Mouse (Mus musculus): ENCODE data around the gene Pinlyp. TPM values are rescaled to one million over a fixed set of nuclear protein-coding genes. Genes with fewer than 3 reads are reported as not detected.

The Pinlyp gene
- polyA plus RNA-seq, 1 experiment from 2014 or later, result 62.9 TPM

- 85% methylated on average over 12 of the region's 12 CpGs for WGBS
- Histone ChIP-seq H3K9ac (ENCODE audit: low read length) (no peak overlapping the region), H3K36me3 (ENCODE audit: control insufficient read depth, insufficient read depth, low read length) (peaks cover 7% of the 10 kb centered on the region), H3K4me2 (replicated peaks; ENCODE audit: low read depth) (no peak overlapping the region), H3K27me3 (ENCODE audit: control insufficient read depth, insufficient read depth, low read length) (no peaks in the 10 kb centered on the region), H3K4me3 (ENCODE audit: low read depth, low read length) (no peak overlapping the region), H3K9me3 (ENCODE audit: control insufficient read depth, low read length) (no peaks in the 10 kb centered on the region), H3K4me1 (replicated peaks; ENCODE audit: control insufficient read depth, insufficient read depth) (no peaks in the 10 kb centered on the region; the same call in 1 of the 2 replicates), H3K27ac (replicated peaks) (no peak overlapping the region)
- ATAC-seq (ENCODE audit: low FRiP score, low TSS enrichment), result no peak
- DNase-seq (ENCODE audit: low spot score), result no peak
- TF ChIP-seq EP300 (optimal IDR thresholded peaks at IDR 0.05) (no peak), CTCF (IDR thresholded peaks at IDR 0.05; ENCODE audit: low read depth) (no peak)
Observed at GRCm38 (mm10) chr7:24551985-24552759, 6.3 kb upstream of the Pinlyp start.

GRCm38 (mm10) chr7:24547534-24548036 is 1.7 kb upstream of the Pinlyp start:
- 15% methylated on average over 13 of the region's 13 CpGs for WGBS
- DNase-seq (ENCODE audit: low spot score), result no peak

GRCm38 (mm10) chr7:24546634-24547389 is 894 bp upstream of the Pinlyp start:
- ATAC-seq (ENCODE audit: low FRiP score, low TSS enrichment) (peak; percentile 99), DNase-seq (ENCODE audit: low spot score) (peak; percentile 100)
- peak overlapping the region; percentile 63 for H3K4me2 ChIP-seq (replicated peaks; ENCODE audit: low read depth)
- H3K9me3 ChIP-seq (ENCODE audit: control insufficient read depth, low read length), result no peaks in the 10 kb centered on the region
- peak overlapping the region; percentile 75 for H3K9ac ChIP-seq (ENCODE audit: low read length)
- H3K27ac ChIP-seq (replicated peaks), result peak overlapping the region; percentile 90
- H3K4me3 ChIP-seq (ENCODE audit: low read depth, low read length), result peak overlapping the region; percentile 60
- no peak for TF ChIP-seq CTCF (IDR thresholded peaks at IDR 0.05; ENCODE audit: low read depth)
- no peak for TF ChIP-seq EP300 (optimal IDR thresholded peaks at IDR 0.05)
- 1% methylated on average over 54 of the region's 57 CpGs for WGBS
- no peaks in the 10 kb centered on the region for H3K36me3 ChIP-seq (ENCODE audit: control insufficient read depth, insufficient read depth, low read length)
- H3K27me3 ChIP-seq (ENCODE audit: control insufficient read depth, insufficient read depth, low read length), result no peaks in the 10 kb centered on the region
- peaks cover 3% of the 10 kb centered on the region; the same call in 1 of the 2 replicates for H3K4me1 ChIP-seq (replicated peaks; ENCODE audit: control insufficient read depth, insufficient read depth)

More at GRCm38 (mm10) chr7:24547534-24548036, 1.7 kb upstream of the Pinlyp start:
- no peaks in the 10 kb centered on the region for H3K27me3 ChIP-seq (ENCODE audit: control insufficient read depth, insufficient read depth, low read length)
- H3K4me2 ChIP-seq (replicated peaks; ENCODE audit: low read depth), result peak overlapping the region; percentile 63
- peaks cover 3% of the 10 kb centered on the region; the same call in 1 of the 2 replicates for H3K4me1 ChIP-seq (replicated peaks; ENCODE audit: control insufficient read depth, insufficient read depth)
- H3K36me3 ChIP-seq (ENCODE audit: control insufficient read depth, insufficient read depth, low read length), result peaks cover 4% of the 10 kb centered on the region
- peak overlapping the region; percentile 60 for H3K4me3 ChIP-seq (ENCODE audit: low read depth, low read length)
- TF ChIP-seq CTCF (IDR thresholded peaks at IDR 0.05; ENCODE audit: low read depth) (no peak), EP300 (optimal IDR thresholded peaks at IDR 0.05) (no peak)
- H3K9ac ChIP-seq (ENCODE audit: low read length), result peak overlapping the region; percentile 75
- H3K9me3 ChIP-seq (ENCODE audit: control insufficient read depth, low read length), result no peaks in the 10 kb centered on the region
- H3K27ac ChIP-seq (replicated peaks), result no peak overlapping the region
- no peak for ATAC-seq (ENCODE audit: low FRiP score, low TSS enrichment)

GRCm38 (mm10) chr7:24544506-24544905 is 1.4 kb downstream of the Pinlyp start:
- Histone ChIP-seq H3K9me3 (ENCODE audit: control insufficient read depth, low read length) (no peaks in the 10 kb centered on the region), H3K9ac (ENCODE audit: low read length) (no peak overlapping the region), H3K36me3 (ENCODE audit: control insufficient read depth, insufficient read depth, low read length) (no peaks in the 10 kb centered on the region), H3K27me3 (ENCODE audit: control insufficient read depth, insufficient read depth, low read length) (no peaks in the 10 kb centered on the region), H3K4me2 (replicated peaks; ENCODE audit: low read depth) (no peak overlapping the region), H3K4me1 (replicated peaks; ENCODE audit: control insufficient read depth, insufficient read depth) (peaks cover 3% of the 10 kb centered on the region; the same call in 1 of the 2 replicates), H3K27ac (replicated peaks) (no peak overlapping the region; the same call in 1 of the 2 replicates), H3K4me3 (ENCODE audit: low read depth, low read length) (no peak overlapping the region)
- DNase-seq (ENCODE audit: low spot score) (no peak), ATAC-seq (ENCODE audit: low FRiP score, low TSS enrichment) (no peak)
- TF ChIP-seq CTCF (IDR thresholded peaks at IDR 0.05; ENCODE audit: low read depth) (peak; percentile 47), EP300 (optimal IDR thresholded peaks at IDR 0.05) (no peak)
- WGBS, result 82% methylated on average over 2 of the region's 2 CpGs

GRCm38 (mm10) chr7:24539686-24540085 is 6.2 kb downstream of the Pinlyp start:
- no peaks in the 10 kb centered on the region for H3K36me3 ChIP-seq (ENCODE audit: control insufficient read depth, insufficient read depth, low read length)
- no peak overlapping the region for H3K9ac ChIP-seq (ENCODE audit: low read length)
- ATAC-seq (ENCODE audit: low FRiP score, low TSS enrichment), result peak; percentile 95
- H3K4me1 ChIP-seq (replicated peaks; ENCODE audit: control insufficient read depth, insufficient read depth), result no peaks in the 10 kb centered on the region
- peak overlapping the region; percentile 85 for H3K27ac ChIP-seq (replicated peaks)
- peak; percentile 68 for DNase-seq (ENCODE audit: low spot score)
- 57% methylated on average over 4 of the region's 4 CpGs for WGBS
- H3K4me3 ChIP-seq (ENCODE audit: low read depth, low read length), result no peak overlapping the region
- H3K4me2 ChIP-seq (replicated peaks; ENCODE audit: low read depth), result no peak overlapping the region
- TF ChIP-seq EP300 (optimal IDR thresholded peaks at IDR 0.05) (peak; percentile 56), CTCF (IDR thresholded peaks at IDR 0.05; ENCODE audit: low read depth) (no peak)
- no peaks in the 10 kb centered on the region for H3K9me3 ChIP-seq (ENCODE audit: control insufficient read depth, low read length)
- no peaks in the 10 kb centered on the region for H3K27me3 ChIP-seq (ENCODE audit: control insufficient read depth, insufficient read depth, low read length)
